Mouse (Mus musculus): ENCODE results near the gene Urb2.
A peak's percentile ranks its signal among the peaks of the same experiment; 100 is the strongest.

The Urb2 gene

DNA sequence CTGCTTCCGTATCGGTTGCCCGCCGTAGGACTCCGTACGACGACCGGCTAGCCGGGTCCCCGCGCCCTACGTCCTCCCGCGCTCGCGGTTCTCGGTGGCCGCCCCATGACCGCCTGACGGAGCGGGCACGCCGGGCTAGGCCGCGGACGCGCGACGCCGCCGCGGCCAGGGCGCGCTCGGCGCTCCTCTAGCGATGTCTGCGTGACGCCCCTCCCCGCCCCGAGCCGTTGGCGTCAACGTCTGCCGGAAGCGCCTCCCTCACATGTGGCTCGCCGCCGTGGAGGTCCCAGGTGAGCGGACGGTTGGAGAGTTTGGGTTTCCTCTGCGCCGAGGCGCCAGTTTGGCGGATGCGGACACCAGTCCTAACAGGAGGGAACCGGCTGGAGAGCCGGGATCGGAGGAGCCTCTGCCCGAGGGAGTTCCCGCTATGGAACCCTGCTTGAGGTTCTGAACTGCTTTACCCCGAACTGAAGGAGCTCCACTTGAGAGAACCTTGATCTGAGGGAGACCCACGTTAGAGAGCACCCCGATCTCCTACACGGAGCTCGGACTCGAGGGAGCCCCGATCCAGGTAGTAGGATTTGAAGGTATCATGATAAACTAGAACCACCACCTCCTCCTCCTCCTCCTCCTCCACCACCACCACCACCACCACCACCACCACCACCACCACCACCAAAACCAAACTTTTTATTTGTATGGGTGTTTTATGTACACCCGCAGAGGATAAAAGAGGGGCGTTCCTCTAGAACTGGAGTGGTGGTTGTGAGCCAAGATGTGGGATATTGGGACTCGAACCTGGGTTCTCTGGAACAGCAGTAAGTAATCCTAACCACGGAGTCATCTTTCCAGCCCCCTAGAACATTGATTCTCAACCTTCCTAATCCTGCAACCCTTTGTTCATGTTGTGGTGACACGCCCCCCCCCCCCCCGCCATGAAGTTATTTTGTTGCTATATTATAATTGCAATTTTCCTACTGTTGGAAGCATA, at the start of gene Urb2, which contains the start of gene Taf5l:
Urb2 (plus strand) TSS at position 272 of the 991 bp plus-strand sequence.
Taf5l (minus strand) TSS at position 161 of the 991 bp plus-strand sequence.
- DNase-seq (ENCODE audit: low spot score in 2 of 2) = peak; percentile 93 to 94

DNA sequence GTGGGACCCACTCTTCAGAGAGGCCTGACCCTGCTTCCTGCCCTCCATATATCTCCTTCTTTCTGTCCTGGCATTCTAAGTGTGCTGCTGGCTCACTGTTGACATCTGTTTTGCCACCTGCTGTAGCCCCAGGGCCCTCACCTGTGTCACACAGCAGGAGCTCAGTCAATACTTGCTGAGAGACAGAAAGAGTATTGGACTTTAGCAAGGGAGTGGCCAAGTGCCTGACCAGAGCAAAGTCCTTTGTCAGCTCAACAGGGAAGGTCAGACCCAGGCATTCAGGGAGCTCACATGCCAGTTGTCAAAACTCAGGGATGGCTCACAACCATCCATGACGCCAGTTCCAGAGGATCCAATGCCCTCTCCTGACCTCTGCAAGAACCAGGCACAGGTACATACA, 47.8 kb upstream of the Urb2 start:
- DNase-seq (ENCODE audit: low spot score in 2 of 2) = no peak

- no peak for DNase-seq (ENCODE audit: low spot score in 2 of 2)
Observed at GRCm38 (mm10) chr8:123977499-123977898, 43.8 kb upstream of the Urb2 start.

- DNase-seq (ENCODE audit: low spot score in 2 of 2) = no peak
Observed at GRCm38 (mm10) chr8:123978166-123978838, 43.0 kb upstream of the Urb2 start.

DNA sequence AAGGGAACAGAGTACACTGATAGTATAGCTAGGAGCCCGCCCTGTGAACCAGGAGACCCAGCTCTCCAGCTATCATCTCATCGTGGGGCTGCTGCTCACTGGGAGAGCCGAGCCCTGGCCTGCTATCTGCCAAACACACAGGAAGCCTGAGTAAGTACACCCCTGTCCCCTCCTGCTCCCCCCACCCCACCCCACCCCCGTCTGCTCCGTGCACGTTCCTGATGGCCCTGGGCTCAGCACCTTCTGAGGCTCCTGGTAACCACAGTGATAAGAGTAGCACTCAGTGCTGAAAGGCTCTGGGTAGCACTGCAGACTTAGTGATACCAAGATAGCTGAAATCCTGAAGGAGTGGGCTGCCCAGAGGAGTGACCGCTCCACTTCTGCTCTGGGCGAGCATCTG, 42.4 kb upstream of the Urb2 start:
- DNase-seq (ENCODE audit: low spot score in 2 of 2) = no peak

GRCm38 (mm10) chr8:123980239-123980638, 41.1 kb upstream of the Urb2 start:
- DNase-seq (ENCODE audit: low spot score in 2 of 2) = no peak

- DNase-seq (ENCODE audit: low spot score in 2 of 2) = no peak
Observed at GRCm38 (mm10) chr8:123981674-123982073, 39.6 kb upstream of the Urb2 start.

DNA sequence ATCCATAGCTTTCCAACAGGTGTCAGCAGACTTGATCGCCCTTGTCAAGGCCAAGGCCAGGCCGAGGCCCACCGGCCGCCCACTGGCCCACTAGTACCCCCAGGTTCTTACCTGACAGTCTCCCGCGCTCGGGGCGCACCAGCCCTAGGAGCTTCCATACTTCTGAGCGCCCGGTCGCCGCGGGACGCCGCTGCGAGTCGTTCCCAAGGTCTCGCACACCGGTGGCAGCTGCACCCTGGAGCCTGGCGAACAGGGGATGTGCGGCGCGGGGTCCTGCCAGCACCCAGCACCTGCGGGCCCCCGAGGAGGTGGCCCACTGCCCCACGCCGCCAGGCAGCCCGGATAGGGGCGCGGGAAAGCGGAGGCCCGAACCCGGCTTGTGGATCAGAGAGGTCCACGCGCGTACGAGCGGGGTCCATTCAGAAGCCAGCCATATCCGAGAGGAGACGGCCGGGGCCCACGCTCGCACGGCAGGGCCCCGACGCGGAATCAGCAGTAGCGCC, 39.0 kb upstream of the Urb2 start:
- peak; percentile 8 to 23 for DNase-seq (ENCODE audit: low spot score in 2 of 2)

GRCm38 (mm10) chr8:123982826-123983400, 38.4 kb upstream of the Urb2 start, which contains the start of gene Abcb10:
Gene Abcb10, minus strand, starts transcription at chr8:123983122.
- DNase-seq (ENCODE audit: low spot score in 2 of 2) = peak; percentile 26 to 48

DNA sequence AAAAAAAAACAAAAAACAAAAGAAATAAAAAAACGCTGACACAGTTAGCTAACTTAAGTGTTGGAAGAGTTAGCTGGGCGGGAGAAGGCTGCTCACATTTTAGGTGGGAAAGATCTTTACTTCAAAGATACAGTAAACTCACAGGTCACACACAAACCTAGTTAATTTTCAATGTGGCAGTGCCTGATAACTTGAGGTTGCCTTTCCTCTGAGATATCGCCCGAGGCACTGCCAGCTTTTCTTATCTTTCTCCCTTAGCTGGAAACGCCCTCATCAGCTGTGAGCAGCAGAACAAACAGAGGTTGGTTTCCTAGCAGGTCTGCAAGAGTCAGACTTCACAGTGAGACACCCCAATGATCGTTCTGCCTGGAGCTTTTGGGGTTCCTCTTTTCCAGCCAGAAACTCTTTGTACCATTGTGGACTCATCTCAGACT, 32.7 kb upstream of the Urb2 start:
- no peak for DNase-seq (ENCODE audit: low spot score in 2 of 2)

- no peak for DNase-seq (ENCODE audit: low spot score in 2 of 2)
Observed at GRCm38 (mm10) chr8:123989128-123989527, 32.2 kb upstream of the Urb2 start.

DNA sequence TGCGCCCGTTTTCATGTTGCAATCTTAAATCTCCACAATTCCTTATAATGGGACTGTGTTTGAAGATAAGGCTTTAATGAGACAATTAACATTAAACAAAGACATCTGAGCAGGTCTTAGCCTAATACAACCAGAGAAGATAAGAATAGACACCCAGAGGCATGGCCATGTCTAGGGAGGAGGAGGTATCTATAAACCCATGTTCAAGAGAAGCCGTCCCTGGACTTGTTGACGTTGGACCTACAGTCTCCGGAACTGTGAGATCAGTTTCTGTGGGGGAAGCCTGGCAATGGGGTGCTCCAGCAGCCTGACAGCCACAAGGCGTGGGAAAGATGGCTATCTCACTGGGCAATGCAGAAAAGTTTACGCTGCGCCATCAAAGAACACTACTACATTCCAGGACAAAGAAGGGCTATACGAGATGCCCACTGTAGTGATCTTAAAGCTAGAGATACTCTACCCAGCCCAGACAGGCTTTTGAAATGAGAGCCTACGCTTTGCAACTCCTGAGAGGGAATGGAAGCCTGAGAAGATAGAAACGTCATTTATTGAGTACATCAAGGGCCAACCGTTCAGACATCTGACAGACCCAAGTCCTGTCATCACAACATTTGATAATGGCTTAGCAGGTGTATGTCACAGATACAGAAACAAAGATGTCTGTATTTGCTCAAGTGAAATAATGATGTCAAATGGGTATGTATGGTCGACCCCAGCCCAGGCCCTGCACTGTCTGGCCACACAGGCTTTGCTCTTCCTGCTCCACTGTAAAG, 30.8 kb upstream of the Urb2 start:
- DNase-seq (ENCODE audit: low spot score in 2 of 2) = no peak

- no peak for DNase-seq (ENCODE audit: low spot score in 2 of 2)
Observed at GRCm38 (mm10) chr8:123992587-123992986, 28.7 kb upstream of the Urb2 start.

GRCm38 (mm10) chr8:123993597-123993996, 27.7 kb upstream of the Urb2 start:
- DNase-seq (ENCODE audit: low spot score in 2 of 2) = no peak

GRCm38 (mm10) chr8:123993997-123994396, 27.3 kb upstream of the Urb2 start:
- no peak for DNase-seq (ENCODE audit: low spot score in 2 of 2)

- DNase-seq (ENCODE audit: low spot score in 2 of 2) = no peak
Observed at GRCm38 (mm10) chr8:123999568-123999967, 21.7 kb upstream of the Urb2 start.

DNA sequence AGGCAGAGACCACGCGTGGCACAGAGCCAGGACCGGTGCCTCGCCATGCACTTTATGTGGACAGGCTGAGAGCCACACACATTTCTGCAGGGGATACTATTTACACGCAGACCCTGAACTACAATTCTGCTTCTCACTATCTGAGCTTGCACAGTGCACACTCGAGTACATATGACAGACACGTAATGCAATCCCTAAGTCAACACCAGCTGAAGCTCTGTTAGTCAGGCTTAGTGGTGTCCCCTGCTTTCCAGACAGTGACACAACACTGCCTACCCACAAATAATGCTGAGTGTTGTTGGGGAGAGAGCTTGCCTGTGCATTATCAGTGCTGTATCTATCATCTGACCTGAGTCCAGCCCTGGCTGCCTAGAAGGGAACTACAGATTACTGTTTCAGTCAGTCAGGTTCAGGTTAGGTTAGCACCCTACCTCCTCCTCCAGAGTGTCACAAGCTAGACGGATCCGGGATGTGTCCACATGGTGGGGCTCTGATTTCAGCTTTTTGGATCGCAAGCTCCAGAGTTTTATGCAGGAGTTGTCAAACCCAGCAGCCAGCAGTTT, 18.7 kb upstream of the Urb2 start:
- DNase-seq (ENCODE audit: low spot score in 2 of 2) = no peak

- no peak for DNase-seq (ENCODE audit: low spot score in 2 of 2)
Observed at GRCm38 (mm10) chr8:124007829-124008228, 13.5 kb upstream of the Urb2 start.

- no peak for DNase-seq (ENCODE audit: low spot score in 2 of 2)
Observed at GRCm38 (mm10) chr8:124011580-124011979, 9.7 kb upstream of the Urb2 start.

GRCm38 (mm10) chr8:124011989-124012586, 9.2 kb upstream of the Urb2 start:
- DNase-seq (ENCODE audit: low spot score in 2 of 2) = no peak
